ENCODE assay signal across 8 mouse cellular contexts in genomic region chr16:49766326-49766725, GRCm38 (mm10). TPM values are rescaled to one million over a fixed set of nuclear protein-coding genes. Genes with fewer than 3 reads are reported as not detected.
DNase-seq lines count a peak whose midpoint lies in the region; ATAC-seq and TF ChIP-seq lines count a peak whose summit lies in the region.
"Had no signal": no experiment of that assay in that cellular context is flagged by ENCODE, and none has a peak within 500 bp of the region (broad histone marks: within the 10 kb centered on the region; RNA-seq: fewer than 3 reads in every experiment).

No protein-coding gene starts in this region.

- no peaks in the 10 kb centered on the region for H3K27me3 ChIP-seq in liver, embryonic 13.5 days
- H3K27me3 ChIP-seq: embryonic facial prominence, embryonic 13.5 days had no signal

- no peak for DNase-seq in left cerebral cortex, adult 2 months (ENCODE audit: extremely low spot score in 1 of 2, low spot score in 2 of 2)
- no peak for DNase-seq in left cerebral cortex, postnatal 25 days (ENCODE audit: low spot score in 2 of 2)
- DNase-seq in ZHBTc4 (ENCODE audit: low read depth, low spot score) = peak; percentile 12
- peak; percentile 35 for DNase-seq in embryo, embryonic 11 days
- peak; percentile 45 for DNase-seq in liver, embryonic 13.5 days
- peak; percentile 68 to 74 for DNase-seq in spleen, postnatal 4 days (ENCODE audit: low spot score in 2 of 2)
- DNase-seq in layer of hippocampus, adult 9-11 months = no peak

- H3K9ac ChIP-seq in liver, embryonic 13.5 days = peak overlapping the region; percentile 54
- H3K9ac ChIP-seq: embryonic facial prominence, embryonic 13.5 days had no signal

- WGBS in liver, embryonic 13.5 days (ENCODE audit: insufficient replicate concordance) = 23% methylated on average over 3 of the region's 3 CpGs

- no peak overlapping the region for H3K4me2 ChIP-seq in liver, embryonic 13.5 days
- H3K4me2 ChIP-seq: embryonic facial prominence, embryonic 13.5 days had no signal

- peak; percentile 52 for TF ChIP-seq CTCF in left cerebral cortex, adult 2 months (IDR thresholded peaks at IDR 0.05)

- H3K4me1 ChIP-seq in liver, embryonic 13.5 days (replicated peaks) = peaks cover 58% of the 10 kb centered on the region
- H3K4me1 ChIP-seq: embryonic facial prominence, embryonic 13.5 days had no signal

- H3K36me3 ChIP-seq in liver, embryonic 13.5 days = no peaks in the 10 kb centered on the region

- H3K9me3 ChIP-seq in liver, embryonic 13.5 days (replicated peaks) = no peaks in the 10 kb centered on the region
- H3K9me3 ChIP-seq: embryonic facial prominence, embryonic 13.5 days had no signal

- H3K27ac ChIP-seq in left cerebral cortex, adult 2 months = no peak overlapping the region
- peak overlapping the region; percentile 79 for H3K27ac ChIP-seq in liver, embryonic 13.5 days
- H3K27ac ChIP-seq: embryonic facial prominence, embryonic 13.5 days had no signal

- intact Hi-C loops in left cerebral cortex, adult 2 months (cut with DNase I) = no loop called here
- intact Hi-C loops in left cerebral cortex, postnatal 25 days (cut with DNase I) = no loop called here

- H3K4me3 ChIP-seq in left cerebral cortex, adult 2 months = no peak overlapping the region
- no peak overlapping the region for H3K4me3 ChIP-seq in liver, embryonic 13.5 days (replicated peaks)
- H3K4me3 ChIP-seq: embryonic facial prominence, embryonic 13.5 days had no signal

- peak; percentile 57 for ATAC-seq in liver, embryonic 13.5 days (ENCODE audit: low read depth)

RNA-seq across cellular contexts. Expression of gene Cd47, which starts 34.0 kb away (rescaled TPM):
- 100 to 1,000 TPM; 217 to 235 TPM for total RNA-seq in left cerebral cortex, adult 2 months (2021)
- 100 to 1,000 TPM; 238 to 249 TPM for total RNA-seq in left cerebral cortex, postnatal 25 days (2021)
- polyA plus RNA-seq in liver, embryonic 13.5 days (2015; fragmentation: Nextera tagmentation; extraction: Ambion mirVana) = 301 and 344 TPM in 2 replicates

Comparison
In these comparisons a context has a peak if more than half of its experiments do, and no peak if none do; other contexts are left out.
1. DNase-seq: peak in ZHBTc4 (single experiment), embryo, embryonic 11 days (single experiment), liver, embryonic 13.5 days (single experiment) and spleen, postnatal 4 days (2 of 2); none in left cerebral cortex, adult 2 months (0 of 2), left cerebral cortex, postnatal 25 days (0 of 2) and layer of hippocampus, adult 9-11 months (single experiment).